Mouse (Mus musculus): ENCODE measurements around the gene Zfp598. TPM values are rescaled to one million over a fixed set of nuclear protein-coding genes. Genes with fewer than 3 reads are reported as not detected.

The Zfp598 gene
- polyA plus RNA-seq, 1 experiment from 2014 or later: 9.7 TPM

DNA sequence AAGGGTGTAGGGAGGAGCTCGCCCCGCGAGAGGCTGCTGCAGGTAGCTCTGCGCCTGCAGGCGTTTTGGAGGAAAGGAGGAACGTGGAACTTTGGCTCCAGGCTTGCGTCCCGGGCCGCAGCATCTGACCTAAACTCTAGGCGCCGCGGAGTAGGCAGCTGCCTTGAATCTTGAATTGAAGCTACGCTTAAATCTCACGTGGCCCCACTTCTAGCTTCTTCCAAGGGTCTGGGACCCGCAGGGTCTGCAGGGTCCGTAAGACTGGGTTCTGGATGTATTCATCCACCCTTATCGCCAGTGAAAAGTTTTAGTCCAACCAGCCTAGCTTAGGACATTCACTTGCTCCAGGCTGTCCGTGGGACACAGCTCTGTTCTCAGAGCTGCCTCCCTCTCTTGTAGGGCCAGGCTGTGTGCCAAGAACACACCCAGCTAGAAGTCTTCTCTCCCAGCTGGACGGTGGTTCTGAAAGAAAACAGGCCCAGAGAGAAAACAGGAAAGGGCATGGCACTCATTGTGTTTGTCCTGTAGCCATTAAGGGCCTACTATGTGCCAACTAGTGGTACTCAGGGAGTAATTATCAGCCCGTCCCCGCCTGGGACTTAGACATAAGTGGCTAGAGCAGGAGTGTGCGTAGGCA, 36.6 kb upstream of the Zfp598 start:
- peak overlapping the region; percentile 68 for H3K4me3 ChIP-seq (ENCODE audit: low read depth, low read length)
- no peaks in the 10 kb centered on the region for H3K9me3 ChIP-seq (ENCODE audit: control insufficient read depth, low read length)
- H3K4me2 ChIP-seq (replicated peaks; ENCODE audit: low read depth): peak overlapping the region; percentile 89
- TF ChIP-seq EP300 (optimal IDR thresholded peaks at IDR 0.05) (no peak), CTCF (IDR thresholded peaks at IDR 0.05; ENCODE audit: low read depth) (no peak)
- peak overlapping the region; percentile 96 for H3K27ac ChIP-seq (replicated peaks)
- H3K9ac ChIP-seq (ENCODE audit: low read length): peak overlapping the region; percentile 78
- peak; percentile 52 for ATAC-seq (ENCODE audit: low FRiP score, low TSS enrichment)
- 5% methylated on average over 21 of the region's 22 CpGs for WGBS
- H3K27me3 ChIP-seq (ENCODE audit: control insufficient read depth, insufficient read depth, low read length): no peaks in the 10 kb centered on the region
- peaks cover 8% of the 10 kb centered on the region; the same call in 1 of the 2 replicates for H3K36me3 ChIP-seq (ENCODE audit: control insufficient read depth, insufficient read depth, low read length)
- H3K4me1 ChIP-seq (replicated peaks; ENCODE audit: control insufficient read depth, insufficient read depth): peaks cover 3% of the 10 kb centered on the region; the same call in 1 of the 2 replicates
- DNase-seq (ENCODE audit: low spot score): peak; percentile 70

DNA sequence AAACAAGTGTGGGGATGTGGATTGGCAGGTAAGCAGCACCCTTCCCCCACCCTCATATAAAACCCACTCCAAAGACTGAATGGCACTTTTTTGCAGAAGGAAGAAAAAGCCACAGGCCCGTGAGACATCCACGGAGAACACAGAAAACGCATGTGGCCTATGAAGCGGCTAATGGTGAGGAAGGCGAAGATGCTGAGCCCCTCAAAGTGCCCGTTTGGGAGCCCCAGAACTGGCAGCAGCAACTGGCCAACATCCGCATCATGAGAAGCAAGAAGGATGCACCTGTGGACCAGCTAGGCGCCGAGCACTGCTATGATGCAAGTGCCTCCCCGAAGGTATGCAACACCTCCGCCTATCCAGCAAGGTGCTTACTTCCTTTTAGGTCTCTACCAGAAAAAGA, 35.7 kb upstream of the Zfp598 start:
- Histone ChIP-seq H3K27ac (replicated peaks) (peak overlapping the region; percentile 96), H3K9ac (ENCODE audit: low read length) (0 out of 2 replicates have a peak overlapping the region, but pooled peaks have one; percentile 78), H3K4me1 (replicated peaks; ENCODE audit: control insufficient read depth, insufficient read depth) (peaks cover 3% of the 10 kb centered on the region; the same call in 1 of the 2 replicates), H3K4me3 (ENCODE audit: low read depth, low read length) (no peak overlapping the region), H3K9me3 (ENCODE audit: control insufficient read depth, low read length) (no peaks in the 10 kb centered on the region), H3K4me2 (replicated peaks; ENCODE audit: low read depth) (no peak overlapping the region), H3K27me3 (ENCODE audit: control insufficient read depth, insufficient read depth, low read length) (no peaks in the 10 kb centered on the region), H3K36me3 (ENCODE audit: control insufficient read depth, insufficient read depth, low read length) (peaks cover 8% of the 10 kb centered on the region)
- ATAC-seq (ENCODE audit: low FRiP score, low TSS enrichment) (no peak), DNase-seq (ENCODE audit: low spot score) (no peak)
- WGBS: 92% methylated on average over 11 of the region's 11 CpGs
- TF ChIP-seq EP300 (optimal IDR thresholded peaks at IDR 0.05): no peak
- TF ChIP-seq CTCF (IDR thresholded peaks at IDR 0.05; ENCODE audit: low read depth): no peak

DNA sequence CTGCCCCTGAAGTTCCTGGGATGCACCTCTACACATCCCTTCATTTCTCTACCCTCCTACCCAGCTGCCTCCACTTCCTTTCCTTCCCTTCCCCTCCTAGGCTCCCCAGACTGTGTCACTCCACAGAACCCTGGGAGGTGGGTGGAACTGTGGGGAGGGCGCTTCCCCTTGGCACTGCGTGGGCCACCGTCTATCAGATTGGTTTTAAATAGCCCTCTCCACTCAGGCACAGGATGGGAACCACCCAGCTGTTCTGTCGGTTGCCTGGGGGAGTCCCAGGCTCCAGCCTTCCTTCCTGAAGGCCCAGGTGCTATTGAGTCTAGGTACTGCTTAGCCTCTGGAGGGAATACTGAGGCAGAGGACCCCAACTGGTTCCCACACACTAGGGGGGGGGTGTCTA, 34.5 kb upstream of the Zfp598 start:
- Histone ChIP-seq H3K27me3 (ENCODE audit: control insufficient read depth, insufficient read depth, low read length) (no peaks in the 10 kb centered on the region), H3K36me3 (ENCODE audit: control insufficient read depth, insufficient read depth, low read length) (peaks cover 3% of the 10 kb centered on the region), H3K4me3 (ENCODE audit: low read depth, low read length) (no peak overlapping the region), H3K9me3 (ENCODE audit: control insufficient read depth, low read length) (no peaks in the 10 kb centered on the region), H3K27ac (replicated peaks) (no peak overlapping the region), H3K4me2 (replicated peaks; ENCODE audit: low read depth) (no peak overlapping the region), H3K9ac (ENCODE audit: low read length) (no peak overlapping the region), H3K4me1 (replicated peaks; ENCODE audit: control insufficient read depth, insufficient read depth) (peaks cover 3% of the 10 kb centered on the region; the same call in 1 of the 2 replicates)
- no peak for DNase-seq (ENCODE audit: low spot score)
- TF ChIP-seq CTCF (IDR thresholded peaks at IDR 0.05; ENCODE audit: low read depth) (no peak), EP300 (optimal IDR thresholded peaks at IDR 0.05) (no peak)
- ATAC-seq (ENCODE audit: low FRiP score, low TSS enrichment): no peak
- WGBS: 73% methylated on average over 4 of the region's 4 CpGs

DNA sequence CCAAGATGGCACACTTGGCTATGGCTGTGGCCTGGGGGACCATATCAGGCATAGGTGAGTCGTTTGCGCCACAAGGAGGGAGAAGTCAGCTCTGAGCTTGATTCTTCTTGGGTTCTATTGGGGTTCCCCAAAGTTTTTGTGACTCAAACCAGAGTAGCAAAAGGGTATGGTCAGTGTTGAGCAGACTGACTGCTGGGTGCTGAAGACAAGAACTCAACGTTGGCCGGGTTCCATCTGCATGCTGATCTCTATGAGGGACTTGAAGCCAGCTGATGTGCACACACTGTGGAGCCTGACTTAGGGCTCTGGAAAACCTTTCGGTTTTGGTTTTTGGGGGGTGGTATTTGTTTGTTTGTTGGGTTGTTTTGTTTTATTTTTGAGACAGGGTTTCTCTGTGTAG, 33.8 kb upstream of the Zfp598 start:
- H3K4me2 ChIP-seq (replicated peaks; ENCODE audit: low read depth): no peak overlapping the region
- WGBS: 95% methylated on average over 5 of the region's 5 CpGs
- H3K36me3 ChIP-seq (ENCODE audit: control insufficient read depth, insufficient read depth, low read length): peaks cover 3% of the 10 kb centered on the region; the same call in 1 of the 2 replicates
- H3K27ac ChIP-seq (replicated peaks): no peak overlapping the region
- H3K9me3 ChIP-seq (ENCODE audit: control insufficient read depth, low read length): no peaks in the 10 kb centered on the region
- no peak for DNase-seq (ENCODE audit: low spot score)
- H3K27me3 ChIP-seq (ENCODE audit: control insufficient read depth, insufficient read depth, low read length): no peaks in the 10 kb centered on the region
- no peak for TF ChIP-seq EP300 (optimal IDR thresholded peaks at IDR 0.05)
- TF ChIP-seq CTCF (IDR thresholded peaks at IDR 0.05; ENCODE audit: low read depth): no peak
- H3K9ac ChIP-seq (ENCODE audit: low read length): no peak overlapping the region
- no peak overlapping the region for H3K4me3 ChIP-seq (ENCODE audit: low read depth, low read length)
- H3K4me1 ChIP-seq (replicated peaks; ENCODE audit: control insufficient read depth, insufficient read depth): peaks cover 3% of the 10 kb centered on the region; the same call in 1 of the 2 replicates
- no peak for ATAC-seq (ENCODE audit: low FRiP score, low TSS enrichment)

DNA sequence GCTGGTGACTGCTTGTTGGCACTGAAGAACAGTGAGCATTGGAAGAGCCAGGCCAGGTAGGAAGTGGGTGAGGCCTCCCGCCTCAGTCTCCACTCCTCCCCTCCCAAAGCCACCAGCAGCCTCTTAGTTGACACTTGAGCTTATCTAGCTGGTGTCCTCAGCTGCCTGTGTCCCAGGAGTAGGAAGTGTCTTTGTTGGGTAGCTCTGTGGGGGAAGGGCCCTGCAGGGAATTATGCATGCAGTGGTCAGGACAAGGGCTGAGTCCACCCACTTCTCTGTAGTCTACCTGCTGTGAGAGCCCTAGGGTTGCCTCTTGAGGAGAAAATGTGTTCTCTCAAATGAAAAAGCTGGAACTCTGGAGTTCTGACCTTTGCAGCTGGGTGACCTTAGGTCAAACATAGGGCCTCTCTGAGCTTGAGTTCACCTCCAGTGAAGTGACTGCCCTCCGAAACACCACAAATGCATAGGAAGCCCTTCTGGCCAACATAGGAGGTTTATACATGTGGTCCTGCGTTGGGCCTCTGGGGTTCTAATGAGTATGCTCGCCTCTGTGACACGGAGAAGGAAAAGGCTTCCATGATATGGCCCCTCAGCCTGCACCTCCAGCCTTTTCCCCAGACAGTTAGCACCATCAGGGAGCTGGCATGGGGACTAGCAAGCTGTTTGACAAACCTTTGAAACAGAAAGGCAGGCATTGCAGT, 32.6 kb upstream of the Zfp598 start:
- Histone ChIP-seq H3K36me3 (ENCODE audit: control insufficient read depth, insufficient read depth, low read length) (peaks cover 3% of the 10 kb centered on the region; the same call in 1 of the 2 replicates), H3K9me3 (ENCODE audit: control insufficient read depth, low read length) (no peaks in the 10 kb centered on the region), H3K4me2 (replicated peaks; ENCODE audit: low read depth) (no peak overlapping the region), H3K4me3 (ENCODE audit: low read depth, low read length) (no peak overlapping the region), H3K27ac (replicated peaks) (no peak overlapping the region), H3K27me3 (ENCODE audit: control insufficient read depth, insufficient read depth, low read length) (no peaks in the 10 kb centered on the region), H3K9ac (ENCODE audit: low read length) (no peak overlapping the region), H3K4me1 (replicated peaks; ENCODE audit: control insufficient read depth, insufficient read depth) (peaks cover under 1% of the 10 kb centered on the region; the same call in 1 of the 2 replicates)
- no peak for ATAC-seq (ENCODE audit: low FRiP score, low TSS enrichment)
- WGBS: 69% methylated on average over 5 of the region's 5 CpGs
- DNase-seq (ENCODE audit: low spot score): no peak
- TF ChIP-seq CTCF (IDR thresholded peaks at IDR 0.05; ENCODE audit: low read depth) (no peak), EP300 (optimal IDR thresholded peaks at IDR 0.05) (no peak)

DNA sequence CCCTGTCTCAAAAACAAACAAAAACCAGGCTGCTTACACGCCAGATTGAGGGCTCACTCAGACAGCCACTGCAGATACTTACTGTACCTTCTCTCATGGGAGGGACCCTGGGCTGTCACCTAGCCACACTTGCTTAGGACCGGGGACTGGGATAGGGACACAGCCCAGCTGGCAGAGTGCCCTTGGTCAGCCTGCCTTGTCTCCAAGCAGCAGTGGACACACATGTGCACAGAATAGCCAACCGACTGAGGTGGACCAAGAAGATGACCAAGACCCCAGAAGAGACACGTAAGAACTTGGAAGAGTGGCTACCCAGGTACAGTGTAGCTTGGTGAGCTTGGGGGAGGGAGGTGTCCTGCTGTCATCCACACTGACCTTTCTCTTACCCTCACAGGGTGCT, 31.3 kb upstream of the Zfp598 start:
- WGBS: 82% methylated on average over 4 of the region's 4 CpGs
- Histone ChIP-seq H3K27me3 (ENCODE audit: control insufficient read depth, insufficient read depth, low read length) (no peaks in the 10 kb centered on the region), H3K4me2 (replicated peaks; ENCODE audit: low read depth) (no peak overlapping the region), H3K9ac (ENCODE audit: low read length) (no peak overlapping the region), H3K27ac (replicated peaks) (peak overlapping the region; percentile 40), H3K4me3 (ENCODE audit: low read depth, low read length) (no peak overlapping the region), H3K36me3 (ENCODE audit: control insufficient read depth, insufficient read depth, low read length) (peaks cover 3% of the 10 kb centered on the region; the same call in 1 of the 2 replicates), H3K9me3 (ENCODE audit: control insufficient read depth, low read length) (no peaks in the 10 kb centered on the region), H3K4me1 (replicated peaks; ENCODE audit: control insufficient read depth, insufficient read depth) (no peaks in the 10 kb centered on the region; the same call in 1 of the 2 replicates)
- TF ChIP-seq EP300 (optimal IDR thresholded peaks at IDR 0.05) (no peak), CTCF (IDR thresholded peaks at IDR 0.05; ENCODE audit: low read depth) (no peak)
- ATAC-seq (ENCODE audit: low FRiP score, low TSS enrichment) (no peak), DNase-seq (ENCODE audit: low spot score) (no peak)
